Mouse (Mus musculus): ENCODE measurements at regions not wholly inside any gene's neighbourhood (a gene's known extent, or its start where the extent isn't known, plus 50 kb on each side); places are given as distances from the start of the nearest gene placed in this dataset.

DNA sequence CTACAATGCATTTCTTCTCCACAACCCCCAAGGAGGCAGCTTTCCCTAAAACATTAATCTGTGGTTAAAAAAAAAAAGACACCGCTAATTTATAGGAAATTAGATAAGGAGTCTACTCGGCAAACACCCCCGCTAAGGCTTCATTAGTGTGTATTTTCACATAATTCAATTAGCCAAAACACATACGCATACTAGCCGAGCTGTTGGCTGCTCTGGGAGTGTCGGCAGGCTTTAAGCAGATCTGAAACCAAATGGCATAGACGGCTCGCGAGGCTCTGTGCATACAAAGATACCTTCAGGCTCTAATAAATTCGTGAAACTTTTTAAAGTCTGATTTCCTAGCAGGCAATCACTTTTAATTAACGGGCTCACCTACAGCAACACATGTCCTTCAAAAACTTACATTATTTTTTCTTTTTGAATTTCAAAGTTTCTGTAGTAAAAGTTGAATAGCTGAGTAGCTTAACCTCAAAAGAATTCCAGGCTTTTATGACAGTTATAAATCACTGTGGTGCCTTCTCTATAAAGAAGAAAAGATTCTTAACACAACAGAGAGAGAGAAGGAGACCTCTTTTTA is 68.0 kb upstream of the Smyd2 start:
- no peak for DNase-seq (ENCODE audit: low spot score)

DNA sequence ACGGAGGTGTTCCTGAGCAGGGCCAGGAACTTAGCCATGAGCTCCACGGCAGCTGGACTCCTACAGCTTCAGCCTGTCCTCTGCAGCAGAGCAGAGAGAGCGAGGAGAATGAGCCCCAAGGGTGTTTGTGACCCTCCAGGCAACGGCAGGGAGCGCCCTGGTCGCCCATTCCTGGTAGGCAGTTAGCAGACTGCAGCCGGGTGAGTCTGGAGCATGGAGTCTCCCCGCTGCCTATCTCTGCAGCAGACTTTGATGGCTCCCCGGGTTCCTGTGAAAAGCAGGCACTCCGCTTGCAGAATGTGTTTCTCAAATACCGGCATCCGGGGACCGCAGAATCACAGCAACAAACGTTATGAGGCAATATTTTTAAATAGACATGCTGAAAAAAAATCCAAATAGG is 67.2 kb upstream of the Smyd2 start:
- no peak for DNase-seq (ENCODE audit: low spot score)

DNA sequence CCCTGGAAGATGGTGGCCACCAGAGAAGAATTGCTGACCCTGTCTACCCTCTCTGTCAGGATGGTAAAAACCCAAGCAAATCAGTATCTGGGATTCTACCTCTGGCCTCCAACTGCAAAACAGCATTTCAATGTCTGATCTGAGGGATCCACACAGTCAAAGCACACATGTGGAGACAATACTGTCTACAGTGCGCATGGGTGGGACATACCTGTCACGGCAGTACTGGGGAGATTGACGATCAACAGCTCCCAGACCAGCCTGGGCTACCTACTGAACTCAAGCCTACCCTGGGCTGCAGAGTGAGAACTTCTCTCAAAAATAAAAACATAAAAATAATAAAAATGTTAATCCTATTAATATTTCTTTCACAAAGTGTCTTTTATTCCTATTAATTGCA is 66.7 kb upstream of the Smyd2 start:
- no peak for DNase-seq (ENCODE audit: low spot score)

DNA sequence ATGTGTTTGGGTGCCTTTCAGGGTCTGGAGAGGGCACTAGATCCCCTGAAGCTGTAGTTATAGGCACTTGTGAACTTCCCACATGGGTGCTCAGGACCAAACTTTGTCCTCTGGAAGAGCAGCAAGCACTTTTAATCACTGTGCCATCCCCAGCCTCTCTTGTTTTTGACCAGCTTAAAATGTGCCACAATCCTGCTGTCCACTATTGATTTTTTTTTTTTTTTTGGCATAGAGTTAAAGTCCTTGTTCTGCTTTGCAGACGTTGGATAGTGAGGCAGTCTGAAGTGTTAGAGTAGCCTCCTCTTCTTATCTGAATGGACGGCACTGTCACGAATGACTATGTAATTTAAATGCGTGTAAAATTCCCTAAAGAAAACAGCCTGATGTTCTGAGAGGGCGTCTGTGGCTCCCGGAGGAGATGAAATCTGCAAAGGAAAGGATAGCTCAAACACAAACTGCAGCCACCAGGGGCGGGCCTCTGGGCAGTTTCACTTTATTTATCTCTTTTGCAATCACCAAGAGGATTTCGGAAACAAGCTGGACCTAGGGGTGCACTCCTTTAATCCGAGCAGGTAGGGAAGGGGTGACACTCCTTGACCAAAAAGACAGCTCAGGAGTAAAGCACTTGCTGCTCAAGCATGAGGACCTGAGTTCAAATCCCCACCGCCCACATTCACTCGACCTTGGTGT is 63.5 kb upstream of the Smyd2 start:
- DNase-seq (ENCODE audit: low spot score) = no peak

DNA sequence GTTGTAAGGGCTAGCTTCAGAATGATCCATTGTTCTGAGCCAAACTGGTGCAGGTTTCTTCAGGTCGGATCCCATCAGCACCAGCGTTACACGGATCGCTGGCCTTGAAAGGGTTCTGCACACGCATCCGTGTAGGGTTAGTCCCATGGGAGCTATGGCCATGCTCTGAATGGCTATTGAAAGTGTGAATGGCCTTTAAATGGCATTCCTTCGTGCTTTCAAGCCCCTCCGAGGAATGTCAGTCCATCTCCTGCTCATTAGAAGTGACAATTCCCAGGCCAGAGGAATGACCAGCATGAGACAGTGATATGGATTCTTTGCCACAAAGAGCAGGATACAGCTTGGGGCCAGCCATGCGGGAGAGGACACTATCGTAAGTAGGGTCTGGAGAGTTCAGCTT is 56.1 kb upstream of the Smyd2 start:
- DNase-seq (ENCODE audit: low spot score) = no peak

DNA sequence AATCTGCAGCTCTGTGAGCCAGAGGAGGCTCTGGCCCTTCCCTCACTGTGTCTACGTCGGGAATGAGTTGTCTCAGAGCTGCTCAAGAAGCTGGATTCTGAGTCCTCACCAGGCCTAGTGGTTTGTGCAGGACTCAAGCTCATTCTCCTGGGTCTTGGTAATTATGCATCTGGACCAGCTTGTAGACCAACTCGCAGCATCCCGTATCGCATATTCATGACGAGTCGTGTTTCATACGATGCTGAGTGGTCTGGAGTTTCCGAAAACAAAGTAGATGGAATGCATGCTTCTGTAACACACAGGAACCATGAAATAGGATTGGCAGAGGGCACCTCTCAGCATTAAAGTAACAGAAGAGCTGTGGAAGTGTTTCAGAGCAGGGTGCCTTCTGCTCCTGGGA is 53.5 kb upstream of the Smyd2 start:
- no peak for DNase-seq (ENCODE audit: low spot score)

DNA sequence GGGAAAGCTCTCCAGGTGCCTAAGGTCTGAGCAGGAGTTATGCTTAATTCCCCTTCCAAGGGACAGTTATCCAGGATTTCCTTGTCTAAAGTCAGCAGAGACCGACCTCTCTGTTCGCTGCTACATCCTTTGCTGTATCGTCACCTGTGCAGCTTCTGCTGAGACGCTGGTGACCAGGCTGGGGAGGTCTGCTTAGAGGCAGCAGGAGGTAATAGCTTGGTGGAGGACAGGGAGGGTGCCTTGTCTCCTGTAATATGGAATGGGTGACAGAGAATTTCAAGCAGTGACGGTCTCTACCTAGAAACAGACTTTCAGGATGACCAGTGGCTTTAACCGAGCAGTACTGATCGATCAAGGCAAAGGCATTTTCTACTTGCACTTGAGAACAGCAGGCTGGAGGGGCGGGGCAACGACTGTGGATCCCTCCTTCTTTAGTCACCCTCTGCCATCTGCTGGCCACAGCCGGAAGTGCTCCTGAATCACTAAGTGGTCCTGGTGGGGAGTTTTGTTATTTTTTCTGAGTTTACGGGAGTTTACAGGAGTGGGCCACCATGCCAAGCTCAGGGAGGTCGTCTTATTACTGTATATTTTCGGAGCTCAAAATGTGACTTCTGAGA is 50.7 kb upstream of the Smyd2 start:
- DNase-seq (ENCODE audit: low spot score) = peak; percentile 45

Measured in left cerebral cortex, adult 11 months (tissue).